Mouse (Mus musculus) common myeloid progenitor, adult 5-6 weeks (primary cell): ENCODE results near the gene Sec31a. TPM values are rescaled to one million over a fixed set of nuclear protein-coding genes. Genes with fewer than 3 reads are reported as not detected.

Experiments
- ATAC-seq: replicated peaks from 2 replicates; pipeline ENCODE4 v1.8.0; 2016; ENCODE audit warnings: low read depth, mild to moderate bottlenecking, moderate TSS enrichment, inconsistent platforms; ENCODE audit not compliant: poor library complexity, severe bottlenecking
- total RNA-seq: library from RNA; stranded (forward); fragments of 200-1000, 187-1606 nt; gene quantifications from 2 replicates; pipeline ENCODE4 v1.2.3, GENCODE M21; 2017

The Sec31a gene
- total RNA-seq, 1 experiment from 2014 or later = 116 TPM

GRCm38 (mm10) chr5:100352986-100353848 lies 62.8 kb downstream of the Sec31a start:
- no peak for ATAC-seq

DNA sequence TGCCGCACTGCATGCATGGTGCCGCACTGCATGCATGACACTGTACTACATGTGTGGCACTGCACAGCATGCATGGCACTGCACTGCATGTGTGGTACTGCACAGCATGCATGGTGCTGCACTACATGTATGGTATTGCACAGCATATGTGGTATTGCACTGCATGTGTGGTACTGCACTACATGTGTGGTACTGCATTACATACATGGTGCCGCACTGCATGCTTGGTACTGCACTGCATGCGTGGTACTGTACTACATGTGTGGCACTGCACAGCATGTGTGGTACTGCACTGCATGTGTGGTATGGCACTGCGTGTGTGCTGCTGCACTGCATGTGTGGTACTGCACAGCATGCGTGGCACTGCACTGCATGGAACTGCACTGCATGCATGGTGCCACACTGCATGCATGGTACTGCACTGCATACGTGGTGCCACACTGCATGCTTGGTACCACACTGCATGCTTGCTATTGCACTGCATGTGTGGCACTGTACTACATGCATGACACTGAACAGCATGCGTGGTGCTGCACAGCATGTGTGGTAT lies 65.1 kb downstream of the Sec31a start:
- no peak for ATAC-seq

- peak; percentile 45 for ATAC-seq
Observed at GRCm38 (mm10) chr5:100349287-100350215, 66.5 kb downstream of the Sec31a start.

DNA sequence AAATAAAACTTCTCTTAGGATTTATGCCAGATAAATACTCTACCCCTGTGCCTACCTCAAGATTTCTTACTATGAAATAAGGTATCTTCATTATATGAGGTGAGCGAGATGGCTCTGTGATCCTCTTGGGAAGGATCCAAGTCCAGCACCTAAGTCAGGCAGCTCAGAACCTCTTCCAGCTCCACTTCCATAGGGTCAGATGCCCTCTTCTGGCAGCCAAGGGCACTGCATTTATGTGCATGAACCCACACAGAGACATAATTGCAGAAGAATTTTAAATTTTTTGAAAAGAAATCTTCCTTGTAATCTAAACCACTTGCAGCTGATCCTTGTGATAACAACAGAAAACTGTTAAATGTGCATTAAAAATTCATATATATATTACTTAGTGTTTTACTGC lies 70.9 kb downstream of the Sec31a start:
- no peak for ATAC-seq

DNA sequence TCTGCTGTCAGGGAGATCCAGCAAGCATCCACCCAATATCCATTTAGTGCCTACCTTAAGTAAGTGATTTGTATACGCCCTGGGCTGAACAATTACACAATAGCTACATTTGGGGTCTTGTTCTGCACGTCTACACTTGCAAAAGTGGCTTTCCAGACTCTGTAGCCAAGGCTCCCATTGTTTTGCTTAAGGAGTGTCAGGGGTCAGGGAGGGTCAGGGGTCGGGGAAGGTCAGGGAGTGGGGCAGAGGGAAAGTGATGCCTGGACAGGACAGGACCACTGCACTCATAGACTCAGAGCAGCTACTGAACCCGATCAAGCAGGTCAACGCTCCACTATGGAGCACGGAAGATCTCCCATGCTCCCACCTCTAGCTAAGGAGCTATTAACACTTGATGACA lies 72.9 kb downstream of the Sec31a start:
- no peak for ATAC-seq

GRCm38 (mm10) chr5:100342422-100342821 lies 73.6 kb downstream of the Sec31a start:
- ATAC-seq = no peak

- ATAC-seq = no peak
Observed at GRCm38 (mm10) chr5:100341042-100341441, 75.0 kb downstream of the Sec31a start.

GRCm38 (mm10) chr5:100337852-100338251 lies 78.2 kb downstream of the Sec31a start:
- ATAC-seq = no peak

- ATAC-seq = no peak
Observed at GRCm38 (mm10) chr5:100336876-100337275, 79.2 kb downstream of the Sec31a start.

GRCm38 (mm10) chr5:100335581-100336080 lies 80.4 kb downstream of the Sec31a start:
- no peak for ATAC-seq

GRCm38 (mm10) chr5:100334686-100335085 lies 81.3 kb downstream of the Sec31a start:
- no peak for ATAC-seq

- ATAC-seq = no peak
Observed at GRCm38 (mm10) chr5:100333607-100334380, 82.2 kb downstream of the Sec31a start.

DNA sequence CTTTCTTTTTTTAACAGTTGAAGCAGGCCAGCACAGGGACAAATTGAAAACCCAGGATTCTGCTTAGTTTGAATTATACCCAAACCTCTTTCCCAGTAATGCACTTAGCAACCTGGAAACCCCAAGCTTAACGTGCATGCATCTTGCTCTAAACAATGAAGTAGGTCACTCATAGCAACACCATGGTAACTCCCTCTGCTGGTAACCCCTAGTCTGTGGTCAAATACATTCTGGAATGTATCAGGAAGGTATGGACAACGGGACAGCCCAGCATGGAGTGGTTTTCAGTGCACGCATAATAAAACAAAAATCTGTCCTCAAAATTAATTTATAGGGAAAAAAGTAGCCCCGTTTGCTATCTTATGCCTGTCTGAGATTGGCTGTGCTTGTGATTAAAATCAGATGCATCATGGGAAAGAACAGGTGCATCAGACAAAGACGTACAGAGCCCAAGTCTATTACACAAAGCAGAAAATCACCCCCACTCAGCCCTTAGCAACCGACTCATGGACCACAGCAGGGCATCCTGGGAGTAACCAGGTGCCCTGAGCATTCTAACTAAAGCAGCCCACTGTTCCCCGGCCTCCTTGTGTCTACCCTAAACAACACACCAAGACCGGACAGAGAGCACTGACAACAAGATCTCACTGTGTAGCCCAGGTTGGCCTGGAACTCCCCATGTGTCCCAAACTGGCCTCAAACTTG lies 83.6 kb downstream of the Sec31a start:
- ATAC-seq = no peak

- no peak for ATAC-seq
Observed at GRCm38 (mm10) chr5:100331636-100332035, 84.4 kb downstream of the Sec31a start.

GRCm38 (mm10) chr5:100322081-100322480 lies 94.0 kb downstream of the Sec31a start:
- ATAC-seq = peak; percentile 98

GRCm38 (mm10) chr5:100317842-100318241 lies 98.2 kb downstream of the Sec31a start:
- no peak for ATAC-seq

DNA sequence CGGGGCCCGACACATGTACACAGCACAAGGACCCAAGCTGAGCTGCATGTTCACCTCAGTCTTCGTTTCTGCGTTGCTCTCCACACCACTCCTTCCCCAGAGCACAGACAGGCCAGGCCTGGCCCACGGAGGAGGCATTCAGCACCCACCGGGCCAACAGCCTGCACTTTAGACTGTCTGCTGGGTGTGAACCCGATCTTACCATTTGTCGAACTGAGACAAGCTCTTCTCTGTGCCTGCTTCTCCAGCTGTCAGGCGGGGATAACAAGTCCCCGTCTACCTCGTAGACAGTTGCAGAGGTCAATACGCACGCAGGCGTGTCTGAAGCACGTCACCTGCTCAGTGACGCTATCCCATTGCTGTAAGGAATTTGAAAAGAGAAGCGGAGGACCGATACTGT lies 99.0 kb downstream of the Sec31a start:
- ATAC-seq = no peak

- ATAC-seq = no peak
Observed at GRCm38 (mm10) chr5:100315646-100316045, 100.4 kb downstream of the Sec31a start.

- no peak for ATAC-seq
Observed at GRCm38 (mm10) chr5:100312391-100312790, 103.6 kb downstream of the Sec31a start.
